Mouse (Mus musculus): Measurements from ENCODE around the gene Slc52a3. TPM values are rescaled to one million over a fixed set of nuclear protein-coding genes. Genes with fewer than 3 reads are reported as not detected.

Slc52a3 gene
- polyA plus RNA-seq, 1 experiment, result 274 TPM

DNA sequence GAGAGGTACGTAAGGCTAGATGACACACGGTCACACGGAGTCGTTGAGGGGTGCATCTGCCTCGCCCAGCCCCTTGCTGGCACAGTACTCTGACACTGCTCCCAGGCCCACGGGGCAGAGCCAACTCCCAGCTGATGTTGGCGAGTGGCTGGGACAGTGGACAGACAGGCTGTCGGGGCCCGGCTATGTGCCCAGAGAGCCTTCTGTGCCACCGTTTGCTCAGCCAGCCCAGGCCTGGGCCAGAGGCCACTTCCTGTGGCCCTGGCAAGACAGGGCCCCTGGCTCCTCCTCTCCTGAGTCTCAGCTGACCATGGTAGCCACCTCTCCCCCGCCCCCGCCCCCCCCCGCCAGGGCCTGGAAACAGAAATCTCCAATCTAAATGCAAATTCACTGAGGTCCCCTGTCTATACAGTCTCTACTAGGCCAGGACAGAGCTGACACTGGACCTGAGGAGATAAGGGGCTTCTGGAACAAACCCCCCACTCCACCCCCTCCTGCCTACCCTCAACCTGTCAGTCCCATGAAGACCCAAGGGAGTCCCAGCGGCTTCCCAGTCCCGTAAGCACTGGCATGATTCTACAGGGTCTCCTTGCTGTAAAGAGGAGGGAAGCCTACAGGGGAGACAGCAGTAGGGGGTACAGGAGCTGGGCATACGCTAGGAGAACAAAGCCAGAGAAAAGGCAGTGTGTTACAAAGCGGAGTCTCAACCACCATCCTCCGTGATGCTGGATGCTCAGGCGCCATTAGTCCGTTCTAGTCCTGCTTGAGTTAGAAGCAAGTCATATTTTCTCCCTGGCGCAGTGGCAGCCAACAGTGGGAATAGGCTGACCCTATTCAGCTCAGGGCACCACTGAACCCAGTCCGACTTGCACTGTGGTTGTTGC is 60.3 kb downstream of the Slc52a3 start:
- TF ChIP-seq POLR2A (IDR thresholded peaks at IDR 0.05; ENCODE audit: low read depth, low read length), result no peak
- TF ChIP-seq CTCF (IDR thresholded peaks at IDR 0.05; ENCODE audit: extremely low read depth, insufficient read length, insufficient replicate concordance, low read depth, low read length), result no peak

DNA sequence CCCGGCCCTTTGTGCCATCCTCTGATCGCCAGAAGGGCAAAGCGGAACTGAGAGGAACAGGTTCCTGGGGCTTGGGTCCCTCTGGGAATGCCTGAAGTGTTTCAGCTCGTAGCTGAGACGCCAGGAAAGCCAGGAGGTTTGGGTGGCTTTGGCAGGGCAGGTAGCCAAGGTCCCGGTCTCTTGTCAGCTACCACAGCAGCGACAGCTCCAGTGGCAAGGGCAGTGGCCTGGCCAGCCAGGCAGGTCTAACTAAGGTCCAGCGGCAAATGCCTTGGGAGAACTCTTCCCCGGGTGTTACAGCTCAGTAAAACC is 60.9 kb downstream of the Slc52a3 start:
- Histone ChIP-seq H3K36me3 (ENCODE audit: control insufficient read depth, insufficient read depth, low read length) (no peaks in the 10 kb centered on the region), H3K4me3 (ENCODE audit: low read depth, low read length) (no peak overlapping the region), H3K4me1 (ENCODE audit: control insufficient read depth, insufficient read depth, insufficient read length, low read length) (peaks cover 2% of the 10 kb centered on the region; the same call in 1 of the 2 replicates), H3K27ac (ENCODE audit: insufficient read depth, low read depth, low read length) (no peak overlapping the region), H3K27me3 (ENCODE audit: control insufficient read depth, insufficient read depth, low read length) (no peaks in the 10 kb centered on the region)
- 83% methylated on average over 9 of the region's 9 CpGs for WGBS
- TF ChIP-seq CTCF (IDR thresholded peaks at IDR 0.05; ENCODE audit: extremely low read depth, insufficient read length, insufficient replicate concordance, low read depth, low read length), result no peak
- no peak for TF ChIP-seq POLR2A (IDR thresholded peaks at IDR 0.05; ENCODE audit: low read depth, low read length)

More for the DNA sequence above, 60.3 kb downstream of the Slc52a3 start:
- H3K36me3 ChIP-seq (ENCODE audit: control insufficient read depth, insufficient read depth, low read length), result no peaks in the 10 kb centered on the region
- 74% methylated on average over 22 of the region's 22 CpGs for WGBS
- no peak overlapping the region for H3K27ac ChIP-seq (ENCODE audit: insufficient read depth, low read depth, low read length)
- H3K4me3 ChIP-seq (ENCODE audit: low read depth, low read length), result no peak overlapping the region
- H3K27me3 ChIP-seq (ENCODE audit: control insufficient read depth, insufficient read depth, low read length), result no peaks in the 10 kb centered on the region
- peaks cover 2% of the 10 kb centered on the region; the same call in 1 of the 2 replicates for H3K4me1 ChIP-seq (ENCODE audit: control insufficient read depth, insufficient read depth, insufficient read length, low read length)

Other genes with a start within 250 kb of the Slc52a3 start
- 0.04 TPM in 1 of 2 replicates, not detected in the other for gene Rspo4, start 153.6 kb upstream of the Slc52a3 start, polyA plus RNA-seq (2012; rRNA removed)
- 0.15 and 0.25 TPM in 2 replicates for gene Angpt4, start 85.3 kb upstream of the Slc52a3 start, polyA plus RNA-seq (2012; rRNA removed)
- 10.7 and 14.0 TPM in 2 replicates for gene Fam110a, start 16.3 kb upstream of the Slc52a3 start, polyA plus RNA-seq (2012; rRNA removed)
- 0.03 TPM in 1 of 2 replicates, not detected in the other for gene Scrt2, start 85.0 kb downstream of the Slc52a3 start, polyA plus RNA-seq (2012; rRNA removed)
- gene Srxn1, start 109.0 kb downstream of the Slc52a3 start, polyA plus RNA-seq (2012; rRNA removed), result 184 and 579 TPM in 2 replicates
- gene Tcf15, start 147.1 kb downstream of the Slc52a3 start, polyA plus RNA-seq (2012; rRNA removed), result 5.6 and 6.4 TPM in 2 replicates
- gene Csnk2a1, start 230.3 kb downstream of the Slc52a3 start, polyA plus RNA-seq (2012; rRNA removed), result 2.6 and 10.1 TPM in 2 replicates